Mouse (Mus musculus) bone marrow, adult 2 months (tissue): Measurements from ENCODE around the gene Tor4a.

ENCODE experiments used
- CTCF ChIP-seq: fragments of 200-500 bp; IDR thresholded peaks from 2 replicates; pipeline ENCODE4 v1.5.1; 2011; ENCODE audit warnings: low read length, control low read depth; ENCODE audit not compliant: control insufficient read depth, insufficient read depth
- POLR2A ChIP-seq: fragments of 200-500 bp; IDR thresholded peaks from 2 replicates; pipeline ENCODE4 v1.6.1; 2011; ENCODE audit warnings: low read depth, mild to moderate bottlenecking, control low read depth, low read length, borderline replicate concordance; ENCODE audit not compliant: control insufficient read depth

DNA sequence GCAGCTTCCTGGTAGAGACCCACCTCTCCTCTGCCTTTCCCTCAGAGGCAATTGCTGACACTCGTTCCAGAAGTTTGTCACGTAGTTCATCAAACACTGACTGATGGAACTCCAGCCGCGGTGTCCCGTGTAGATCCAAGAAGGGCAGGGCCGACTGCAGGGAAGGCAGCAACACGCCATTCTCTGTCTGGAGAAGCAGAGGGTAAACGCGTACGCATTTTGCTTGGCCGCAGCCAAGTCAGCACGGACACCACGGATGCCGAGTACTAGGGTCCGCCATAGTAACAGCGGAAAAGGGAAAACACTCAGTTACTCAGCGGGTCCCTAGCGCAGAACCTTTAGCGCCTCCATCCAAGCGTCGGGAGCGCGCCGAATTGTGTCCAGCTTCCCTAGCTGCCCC is 14.0 kb upstream of the Tor4a start:
- no peak for TF ChIP-seq POLR2A
- no peak for TF ChIP-seq CTCF
